Mouse (Mus musculus) mammary gland, adult 2 months (tissue): Measurements from ENCODE around the gene Hcar1. TPM values are rescaled to one million over a fixed set of nuclear protein-coding genes. Genes with fewer than 3 reads are reported as not detected.

Experiments
- polyA plus RNA-seq: library from polyadenylated mRNA; depleted of rRNA; stranded (reverse); fragments of >200 nt; gene quantifications from 2 replicates; pipeline ENCODE4 v1.2.3, GENCODE M21; 2012; ENCODE audit warnings: low replicate concordance; rRNA removed

Gene Hcar1
- 56.6 and 69.7 TPM in 2 replicates for polyA plus RNA-seq

DNA sequence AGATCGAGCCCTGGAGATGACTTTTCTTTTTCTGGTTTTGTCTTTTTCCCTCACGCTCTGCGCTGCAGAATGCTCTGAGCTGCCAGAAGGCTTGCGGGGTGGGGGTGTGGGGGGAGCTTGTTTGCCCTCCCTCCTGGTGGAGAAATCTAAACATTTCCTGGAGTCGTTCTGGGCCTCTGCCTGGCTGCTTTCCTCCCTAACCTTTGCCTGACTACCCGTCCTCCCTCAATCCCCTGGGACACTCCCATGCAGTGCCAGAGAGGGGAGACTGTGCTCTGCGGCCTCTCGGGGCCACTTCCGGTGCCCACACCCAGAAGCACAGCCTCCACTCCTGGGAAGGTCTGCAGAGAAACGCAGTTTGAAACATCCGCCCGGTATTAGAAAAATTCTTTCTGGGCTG, at the start of gene Hcar1:
Hcar1 (minus strand) TSS at position 93 of the 400 bp plus-strand sequence.

DNA sequence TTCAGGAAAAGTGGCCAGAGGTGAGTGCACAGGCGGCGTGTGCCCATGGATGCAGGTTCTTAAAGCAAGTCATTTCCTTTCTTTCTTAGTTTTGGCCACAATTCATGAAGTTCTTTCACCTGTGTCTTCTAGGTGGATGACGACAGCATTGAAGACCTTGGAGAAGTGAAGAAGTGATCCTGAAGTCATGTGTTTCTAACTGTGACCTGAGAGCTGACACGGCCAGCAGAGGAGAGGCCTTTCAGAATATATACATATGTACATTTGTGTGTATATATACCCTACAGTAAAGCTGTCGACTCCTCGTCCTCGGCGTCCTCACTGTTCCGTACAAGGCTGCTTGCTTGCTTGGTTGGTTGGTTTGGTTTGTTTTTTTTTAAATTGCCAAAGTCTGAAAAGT, 47.3 kb upstream of the Hcar1 start, which contains the start of gene Gm43518:
Gm43518 (plus strand) TSS at position 301 of the 400 bp plus-strand sequence.

DNA sequence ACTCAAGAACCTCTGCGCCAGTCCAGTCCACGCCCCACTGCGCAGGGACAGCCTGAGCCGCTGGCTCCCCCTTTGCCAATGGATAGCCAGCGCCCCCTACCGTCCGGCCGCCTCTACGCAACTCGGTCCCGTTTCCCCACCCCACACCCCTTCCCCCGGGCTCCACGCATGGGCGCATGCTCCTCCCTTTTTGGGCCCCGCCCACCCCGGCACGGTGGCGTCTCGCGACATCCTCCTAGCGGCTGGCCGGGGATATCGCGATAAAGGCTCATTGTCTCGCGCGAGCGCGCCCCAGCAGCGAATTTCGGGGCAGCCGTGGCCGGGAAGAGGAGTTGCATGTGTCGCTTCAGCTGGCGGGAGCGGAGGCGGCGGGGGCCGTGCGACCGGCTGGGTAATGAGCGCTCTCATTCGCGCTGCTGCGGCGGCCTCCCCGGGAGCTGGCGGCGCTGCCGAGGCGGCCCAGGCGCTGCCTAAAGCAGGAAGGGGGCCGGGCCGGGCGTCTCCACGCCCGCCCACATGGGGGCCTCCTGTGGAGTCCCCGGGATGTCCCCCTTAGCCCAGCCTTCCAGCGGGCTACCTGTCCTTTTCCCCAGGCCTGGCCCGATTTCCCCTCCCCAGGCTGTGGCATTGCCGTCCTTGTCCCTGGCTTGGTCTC, 27.3 kb upstream of the Hcar1 start, which contains the start of gene Denr:
Denr (plus strand) TSS at position 200 of the 655 bp plus-strand sequence.

DNA sequence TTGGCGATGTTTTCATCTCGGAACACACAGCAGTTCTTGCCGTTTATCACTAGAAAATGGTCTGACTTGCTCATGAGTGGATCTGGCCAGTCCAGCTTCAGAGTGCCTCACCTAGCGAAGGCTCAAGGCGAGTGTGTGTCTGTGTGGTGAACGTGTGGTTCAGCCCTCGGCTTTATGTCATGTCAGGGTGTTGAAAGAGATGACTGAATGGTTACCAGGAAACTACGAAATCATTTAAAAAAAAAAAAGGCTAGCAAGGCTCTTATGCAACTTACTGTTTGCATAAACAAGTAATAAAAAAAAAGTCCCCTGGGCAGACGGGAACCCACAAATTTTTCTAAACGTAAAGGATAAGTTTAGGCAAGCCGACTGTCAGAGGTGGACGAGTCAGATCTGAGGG, 14.5 kb downstream of the Hcar1 start, which contains the start of gene Hcar2:
Hcar2 (minus strand) TSS at position 135 of the 400 bp plus-strand sequence.

Other genes with a start within 250 kb of the Hcar1 start
- gene Clip1, start 195.4 kb downstream of the Hcar1 start, polyA plus RNA-seq, result 18.1 and 36.1 TPM in 2 replicates
- 17.7 and 30.9 TPM in 2 replicates for gene Zcchc8, start 158.9 kb downstream of the Hcar1 start, polyA plus RNA-seq
- 7.7 and 16.7 TPM in 2 replicates for gene Rsrc2, start 130.6 kb downstream of the Hcar1 start, polyA plus RNA-seq
- gene Kntc1, start 130.3 kb downstream of the Hcar1 start, polyA plus RNA-seq, result 0.22 and 0.45 TPM in 2 replicates
- 20.7 and 39.8 TPM in 2 replicates for gene Hcar2, start 14.5 kb downstream of the Hcar1 start, polyA plus RNA-seq
- gene Denr, start 27.2 kb upstream of the Hcar1 start, polyA plus RNA-seq, result 9.1 and 10.4 TPM in 2 replicates
- gene Gm43518, start 47.4 kb upstream of the Hcar1 start, polyA plus RNA-seq, result 2.0 TPM in 1 of 2 replicates, not detected in the other
- 2.5 and 8.1 TPM in 2 replicates for gene Ccdc62, start 50.7 kb upstream of the Hcar1 start, polyA plus RNA-seq
- gene Hip1r, start 93.6 kb upstream of the Hcar1 start, polyA plus RNA-seq, result 16.8 and 39.0 TPM in 2 replicates
- 36.0 and 89.6 TPM in 2 replicates for gene Vps37b, start 152.2 kb upstream of the Hcar1 start, polyA plus RNA-seq
- 12.6 and 19.9 TPM in 2 replicates for gene Abcb9, start 215.8 kb upstream of the Hcar1 start, polyA plus RNA-seq
- 51.2 and 96.8 TPM in 2 replicates for gene Ogfod2, start 232.3 kb upstream of the Hcar1 start, polyA plus RNA-seq
- gene Arl6ip4, start 236.1 kb upstream of the Hcar1 start, polyA plus RNA-seq, result 18.5 and 36.2 TPM in 2 replicates